Mouse (Mus musculus) right cerebral cortex, postnatal 36 days (tissue): ENCODE measurements around the gene Csf3r.
"Not testable (repeated sequence)": the region's sequence is repeated elsewhere in the genome, so short reads cannot be mapped to it uniquely, and the experiment has no call there.

ENCODE experiments used
- DNase-seq, 2 experiments: peaks; one replicate each; pipeline ENCODE4 v3.0.0; 2022; ENCODE audit warnings: low spot score in 2 of 2, mixed read lengths in 1 of 2

Csf3r gene

GRCm38 (mm10) chr4:126024303-126024900 lies at the start of gene Csf3r:
TSS of gene Csf3r (plus strand) at chr4:126024550.
- DNase-seq, result no peak

- DNase-seq, result no peak
Measured at GRCm38 (mm10) chr4:125977768-125978167, 46.6 kb upstream of the Csf3r start.

GRCm38 (mm10) chr4:125983279-125983678 lies 41.1 kb upstream of the Csf3r start:
- DNase-seq, result no peak

GRCm38 (mm10) chr4:125985703-125986102 lies 38.6 kb upstream of the Csf3r start:
- DNase-seq, result not testable (repeated sequence)

GRCm38 (mm10) chr4:125987071-125987470 lies 37.3 kb upstream of the Csf3r start:
- DNase-seq, result no peak

GRCm38 (mm10) chr4:125989061-125989460 lies 35.3 kb upstream of the Csf3r start:
- DNase-seq, result no peak

- peak; percentile 42 to 59 for DNase-seq
Measured at GRCm38 (mm10) chr4:125990143-125990542, 34.2 kb upstream of the Csf3r start.

- no peak for DNase-seq
Measured at GRCm38 (mm10) chr4:125992206-125992605, 32.1 kb upstream of the Csf3r start.

- no peak for DNase-seq
Measured at GRCm38 (mm10) chr4:125992906-125993305, 31.4 kb upstream of the Csf3r start.

- no peak for DNase-seq
Measured at GRCm38 (mm10) chr4:125996576-125996975, 27.8 kb upstream of the Csf3r start.

- DNase-seq, result no peak
Measured at GRCm38 (mm10) chr4:125997826-125998225, 26.5 kb upstream of the Csf3r start.

GRCm38 (mm10) chr4:126001311-126002199 lies 22.8 kb upstream of the Csf3r start:
- no peak for DNase-seq

- DNase-seq, result no peak
Measured at GRCm38 (mm10) chr4:126017676-126018332, 6.5 kb upstream of the Csf3r start.

- DNase-seq, result no peak
Measured at GRCm38 (mm10) chr4:126018966-126019538, 5.3 kb upstream of the Csf3r start.

GRCm38 (mm10) chr4:126025801-126026200 lies 1.5 kb downstream of the Csf3r start:
- no peak for DNase-seq

- DNase-seq, result no peak
Measured at GRCm38 (mm10) chr4:126027980-126028379, 3.6 kb downstream of the Csf3r start.

- no peak for DNase-seq
Measured at GRCm38 (mm10) chr4:126029042-126029441, 4.7 kb downstream of the Csf3r start.

GRCm38 (mm10) chr4:126030705-126031104 lies 6.4 kb downstream of the Csf3r start:
- DNase-seq, result no peak

- DNase-seq, result no peak
Measured at GRCm38 (mm10) chr4:126035413-126035812, 11.1 kb downstream of the Csf3r start.

- DNase-seq, result peak; percentile 78 to 79
Measured at GRCm38 (mm10) chr4:126046851-126047585, 22.7 kb downstream of the Csf3r start, which contains the start of gene Mrps15. TSS of gene Mrps15 (plus strand) at chr4:126046925.

GRCm38 (mm10) chr4:126051617-126052016 lies 27.3 kb downstream of the Csf3r start:
- peak; percentile 62 to 63 for DNase-seq
